ENCODE assay signal across 29 mouse cellular contexts in the genomic region with DNA sequence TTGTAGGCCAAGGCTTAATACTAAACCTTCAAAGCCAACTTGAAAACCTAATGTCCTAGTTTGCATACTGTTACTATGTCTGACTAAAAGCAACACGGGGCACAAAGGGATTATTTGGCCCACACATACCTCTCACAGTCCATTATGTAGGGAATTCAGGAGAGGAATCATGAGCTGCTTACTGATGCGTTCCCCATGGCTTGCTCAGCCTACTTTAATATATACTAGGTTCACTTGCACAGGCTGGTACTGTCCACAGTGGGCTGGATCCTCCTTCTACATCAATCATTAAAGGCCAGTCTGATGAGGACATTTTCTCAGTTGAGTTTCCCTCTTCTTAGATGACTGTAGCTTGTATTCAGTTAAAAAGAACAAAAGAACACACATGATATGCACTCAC. TPM values are rescaled to one million over a fixed set of nuclear protein-coding genes. Genes with fewer than 3 reads are reported as not detected.
A peak's percentile ranks its signal among the peaks of the same experiment; 100 is the strongest.
DNase-seq lines count a peak whose midpoint lies in the region; ATAC-seq and TF ChIP-seq lines count a peak whose summit lies in the region.
"Had no signal": no experiment of that assay in that cellular context is flagged by ENCODE, and none has a peak within 500 bp of the region (broad histone marks: within the 10 kb centered on the region; RNA-seq: fewer than 3 reads in every experiment).

No protein-coding gene starts in this region.

- no peak for TF ChIP-seq CTCF in hindbrain, postnatal 0 days (IDR thresholded peaks at IDR 0.05; ENCODE audit: low read depth)

- no peak overlapping the region for H3K27ac ChIP-seq in hindbrain, embryonic 11.5 days (ENCODE audit: low read depth, low read length)
- H3K27ac ChIP-seq in hindbrain, postnatal 0 days, result no peak overlapping the region
- H3K27ac ChIP-seq in midbrain, embryonic 12.5 days (replicated peaks), result no peak overlapping the region
- no peak overlapping the region for H3K27ac ChIP-seq in midbrain, embryonic 10.5 days (replicated peaks)
- no peak overlapping the region for H3K27ac ChIP-seq in midbrain, embryonic 14.5 days (replicated peaks; ENCODE audit: low read depth, low read length)
- no peak overlapping the region for H3K27ac ChIP-seq in midbrain, embryonic 16.5 days (ENCODE audit: low read length)
- H3K27ac ChIP-seq: embryonic facial prominence, embryonic 13.5 days; embryonic facial prominence, embryonic 15.5 days; forebrain, embryonic 10.5 days; forebrain, embryonic 12.5 days had no signal

- H3K9me3 ChIP-seq in hindbrain, embryonic 11.5 days (ENCODE audit: control insufficient read depth, low read length), result no peaks in the 10 kb centered on the region
- no peaks in the 10 kb centered on the region for H3K9me3 ChIP-seq in hindbrain, postnatal 0 days (ENCODE audit: low read length)
- no peaks in the 10 kb centered on the region for H3K9me3 ChIP-seq in midbrain, embryonic 12.5 days
- H3K9me3 ChIP-seq in midbrain, embryonic 10.5 days (replicated peaks), result no peaks in the 10 kb centered on the region
- H3K9me3 ChIP-seq in midbrain, embryonic 14.5 days (ENCODE audit: control insufficient read depth, low read length), result no peaks in the 10 kb centered on the region
- no peaks in the 10 kb centered on the region for H3K9me3 ChIP-seq in midbrain, embryonic 16.5 days (replicated peaks; ENCODE audit: control insufficient read depth, low read length, poor library complexity, severe bottlenecking)
- H3K9me3 ChIP-seq: embryonic facial prominence, embryonic 13.5 days; embryonic facial prominence, embryonic 15.5 days; forebrain, embryonic 10.5 days; forebrain, embryonic 12.5 days; G1E had no signal

- no peaks in the 10 kb centered on the region for H3K27me3 ChIP-seq in hindbrain, embryonic 11.5 days (ENCODE audit: control insufficient read depth, insufficient read depth, low read length)
- no peaks in the 10 kb centered on the region for H3K27me3 ChIP-seq in hindbrain, postnatal 0 days (ENCODE audit: insufficient read depth, low read length)
- H3K27me3 ChIP-seq in midbrain, embryonic 12.5 days, result no peaks in the 10 kb centered on the region
- no peaks in the 10 kb centered on the region for H3K27me3 ChIP-seq in midbrain, embryonic 10.5 days (ENCODE audit: low read depth, poor library complexity, severe bottlenecking)
- no peaks in the 10 kb centered on the region for H3K27me3 ChIP-seq in midbrain, embryonic 14.5 days (ENCODE audit: control insufficient read depth, insufficient read depth, low read length)
- H3K27me3 ChIP-seq in midbrain, embryonic 16.5 days (ENCODE audit: control insufficient read depth, insufficient read depth, low read depth, low read length), result no peaks in the 10 kb centered on the region
- H3K27me3 ChIP-seq: CH12.LX; embryonic facial prominence, embryonic 13.5 days; embryonic facial prominence, embryonic 15.5 days; forebrain, embryonic 12.5 days had no signal

- peak; percentile 0 for DNase-seq in hindbrain, embryonic 11.5 days (ENCODE audit: low spot score)
- DNase-seq in hindbrain, postnatal 0 days (ENCODE audit: low spot score), result no peak
- no peak for DNase-seq in midbrain, embryonic 10.5 days (ENCODE audit: low spot score)
- DNase-seq in midbrain, embryonic 14.5 days, result peak; percentile 2
- DNase-seq: adrenal gland, adult 8-10 months; adrenal gland, postnatal 14 days; adrenal gland, postnatal 36 days; B cell, adult 2 months; cerebellum, adult 11 months; cerebellum, adult 18-20 months; cerebellum, adult 8-10 months; cerebellum, adult 9-11 months; cerebellum, postnatal 14 days; cerebellum, postnatal 36 days; embryo, embryonic 11 days had no signal

- no peak overlapping the region for H3K4me3 ChIP-seq in hindbrain, embryonic 11.5 days (ENCODE audit: low read depth, low read length)
- no peak overlapping the region for H3K4me3 ChIP-seq in hindbrain, postnatal 0 days (ENCODE audit: low read length)
- H3K4me3 ChIP-seq in midbrain, embryonic 12.5 days, result no peak overlapping the region
- no peak overlapping the region for H3K4me3 ChIP-seq in midbrain, embryonic 10.5 days
- no peak overlapping the region for H3K4me3 ChIP-seq in midbrain, embryonic 14.5 days (replicated peaks; ENCODE audit: low read depth, low read length)
- H3K4me3 ChIP-seq in midbrain, embryonic 16.5 days (ENCODE audit: low read depth, low read length), result no peak overlapping the region
- H3K4me3 ChIP-seq: embryonic facial prominence, embryonic 13.5 days; embryonic facial prominence, embryonic 15.5 days; erythroblast, embryonic 14.5 days; forebrain, embryonic 10.5 days; forebrain, embryonic 12.5 days had no signal

- ATAC-seq in hindbrain, embryonic 11.5 days (ENCODE audit: low FRiP score), result no peak
- ATAC-seq in hindbrain, postnatal 0 days, result no peak
- peak; percentile 83 for ATAC-seq in midbrain, embryonic 12.5 days (ENCODE audit: low FRiP score, low read depth)
- ATAC-seq in midbrain, embryonic 14.5 days (ENCODE audit: low FRiP score, low TSS enrichment), result no peak
- ATAC-seq in midbrain, embryonic 16.5 days, result no peak
- ATAC-seq: activated CD4-positive, CD25-positive, alpha-beta regulatory T cell, adult 4 months; CD4-positive, CD25-positive, alpha-beta regulatory T cell, adult 4 months; forebrain, embryonic 14.5 days; forebrain, embryonic 16.5 days; Patski had no signal

- H3K9ac ChIP-seq in hindbrain, embryonic 11.5 days (ENCODE audit: low read depth, low read length), result no peak overlapping the region
- H3K9ac ChIP-seq in hindbrain, postnatal 0 days (replicated peaks; ENCODE audit: low read length), result no peak overlapping the region
- H3K9ac ChIP-seq in midbrain, embryonic 12.5 days (replicated peaks), result no peak overlapping the region
- no peak overlapping the region for H3K9ac ChIP-seq in midbrain, embryonic 14.5 days (replicated peaks; ENCODE audit: low read length)
- no peak overlapping the region for H3K9ac ChIP-seq in midbrain, embryonic 16.5 days (ENCODE audit: low read depth, low read length)
- H3K9ac ChIP-seq: embryonic facial prominence, embryonic 13.5 days; embryonic facial prominence, embryonic 15.5 days; forebrain, embryonic 12.5 days had no signal

- no peak overlapping the region for H3K4me2 ChIP-seq in hindbrain, embryonic 11.5 days (replicated peaks; ENCODE audit: low read depth, low read length)
- no peak overlapping the region for H3K4me2 ChIP-seq in hindbrain, postnatal 0 days (ENCODE audit: low read depth, low read length)
- H3K4me2 ChIP-seq in midbrain, embryonic 12.5 days (replicated peaks), result no peak overlapping the region
- no peak overlapping the region for H3K4me2 ChIP-seq in midbrain, embryonic 14.5 days (ENCODE audit: low read length)
- no peak overlapping the region for H3K4me2 ChIP-seq in midbrain, embryonic 16.5 days (ENCODE audit: low read length)
- H3K4me2 ChIP-seq: embryonic facial prominence, embryonic 13.5 days; embryonic facial prominence, embryonic 15.5 days; forebrain, embryonic 12.5 days had no signal

- WGBS in hindbrain, embryonic 11.5 days, result 72% methylated on average over 2 of the region's 2 CpGs
- WGBS in hindbrain, postnatal 0 days, result 59% methylated on average over 2 of the region's 2 CpGs
- 48% methylated on average over 2 of the region's 2 CpGs for WGBS in midbrain, embryonic 12.5 days
- 71% methylated on average over 2 of the region's 2 CpGs for WGBS in midbrain, embryonic 10.5 days
- 35% methylated on average over 2 of the region's 2 CpGs for WGBS in midbrain, embryonic 14.5 days
- 51% methylated on average over 2 of the region's 2 CpGs for whole genome bisulfite sequencing in midbrain, embryonic 16.5 days

- H3K4me1 ChIP-seq in hindbrain, embryonic 11.5 days (replicated peaks; ENCODE audit: control insufficient read depth, insufficient read depth, low read length), result no peaks in the 10 kb centered on the region
- no peaks in the 10 kb centered on the region for H3K4me1 ChIP-seq in hindbrain, postnatal 0 days (ENCODE audit: insufficient read depth, low read length)
- H3K4me1 ChIP-seq in midbrain, embryonic 12.5 days, result no peaks in the 10 kb centered on the region
- H3K4me1 ChIP-seq in midbrain, embryonic 10.5 days, result no peaks in the 10 kb centered on the region
- no peaks in the 10 kb centered on the region for H3K4me1 ChIP-seq in midbrain, embryonic 14.5 days (ENCODE audit: control insufficient read depth, insufficient read depth, low read length)
- H3K4me1 ChIP-seq in midbrain, embryonic 16.5 days (ENCODE audit: control insufficient read depth, insufficient read depth, low read length), result no peaks in the 10 kb centered on the region
- H3K4me1 ChIP-seq: embryonic facial prominence, embryonic 13.5 days; embryonic facial prominence, embryonic 15.5 days; forebrain, embryonic 10.5 days; forebrain, embryonic 12.5 days had no signal

- no peaks in the 10 kb centered on the region for H3K36me3 ChIP-seq in hindbrain, embryonic 11.5 days (ENCODE audit: control insufficient read depth, insufficient read depth, low read length)
- no peaks in the 10 kb centered on the region for H3K36me3 ChIP-seq in hindbrain, postnatal 0 days (ENCODE audit: insufficient read depth, low read length)
- no peaks in the 10 kb centered on the region for H3K36me3 ChIP-seq in midbrain, embryonic 12.5 days
- H3K36me3 ChIP-seq in midbrain, embryonic 10.5 days, result no peaks in the 10 kb centered on the region
- H3K36me3 ChIP-seq in midbrain, embryonic 14.5 days (ENCODE audit: control insufficient read depth, insufficient read depth, low read length), result no peaks in the 10 kb centered on the region
- H3K36me3 ChIP-seq in midbrain, embryonic 16.5 days (ENCODE audit: control insufficient read depth, insufficient read depth, low read length), result no peaks in the 10 kb centered on the region
- H3K36me3 ChIP-seq: embryonic facial prominence, embryonic 13.5 days; embryonic facial prominence, embryonic 15.5 days; forebrain, embryonic 10.5 days; forebrain, embryonic 12.5 days; G1E had no signal

RNA-seq across cellular contexts. Expression of a gene that starts 37.9 kb away (rescaled TPM):
- 4.2 and 4.4 TPM in 2 replicates for polyA plus RNA-seq in hindbrain, embryonic 11.5 days (2014; fragmentation: Nextera tagmentation; extraction: Ambion mirVana)
- total RNA-seq in hindbrain, postnatal 0 days (2014; rRNA removed), result 5.8 and 8.7 TPM in 2 replicates
- 6.8 and 7.6 TPM in 2 replicates for polyA plus RNA-seq in hindbrain, postnatal 0 days (2015; fragmentation: Nextera tagmentation; extraction: Ambion mirVana)
- polyA plus RNA-seq in midbrain, embryonic 12.5 days (2016; fragmentation: Nextera tagmentation; extraction: Ambion mirVana), result 3.9 and 6.1 TPM in 2 replicates
- 2.1 and 3.2 TPM in 2 replicates for polyA plus RNA-seq in midbrain, embryonic 10.5 days (2016; fragmentation: Nextera tagmentation; extraction: Ambion mirVana)
- 3.3 and 8.5 TPM in 2 replicates for polyA plus RNA-seq in midbrain, embryonic 14.5 days (2014; fragmentation: Nextera tagmentation; extraction: Ambion mirVana)
- polyA plus RNA-seq in midbrain, embryonic 16.5 days (2015; fragmentation: Nextera tagmentation; extraction: Ambion mirVana), result 7.2 and 8.4 TPM in 2 replicates
- polyA plus RNA-seq: erythroblast, embryonic 14.5 days; G1E had no signal

Comparison
In these comparisons a context has a peak if more than half of its experiments do, and no peak if none do; other contexts are left out.
1. DNase-seq: peak in hindbrain, embryonic 11.5 days (single experiment) and midbrain, embryonic 14.5 days (single experiment); none in hindbrain, postnatal 0 days (single experiment) and midbrain, embryonic 10.5 days (single experiment).